Mouse (Mus musculus): ENCODE data around the gene Pigw. TPM values are rescaled to one million over a fixed set of nuclear protein-coding genes. Genes with fewer than 3 reads are reported as not detected.
"Not testable (repeated sequence)": the region's sequence is repeated elsewhere in the genome, so short reads cannot be mapped to it uniquely, and the experiment has no call there.

Pigw gene
- total and polyA plus RNA-seq, 2 experiments from 2014 or later = 2.3 to 3.3 TPM

GRCm38 (mm10) chr11:84880971-84881370 is 886 bp upstream of the Pigw start:
- H3K9me3 ChIP-seq (ENCODE audit: low read length) = no peaks in the 10 kb centered on the region
- peak overlapping the region; percentile 69 for H3K9ac ChIP-seq
- TF ChIP-seq CTCF (IDR thresholded peaks at IDR 0.05; ENCODE audit: low read depth) = no peak
- H3K36me3 ChIP-seq (ENCODE audit: insufficient read depth) = peaks cover 24% of the 10 kb centered on the region; the same call in 1 of the 2 replicates
- peak overlapping the region; percentile 90 for H3K4me2 ChIP-seq (ENCODE audit: low read depth)
- DNase-seq = peak; percentile 2
- peak overlapping the region; percentile 87 for H3K4me3 ChIP-seq (ENCODE audit: low read depth, low read length)
- H3K27me3 ChIP-seq (ENCODE audit: insufficient read depth, low read length) = no peaks in the 10 kb centered on the region
- ATAC-seq = no peak
- peaks cover 5% of the 10 kb centered on the region; the same call in 1 of the 2 replicates for H3K4me1 ChIP-seq (ENCODE audit: insufficient read depth)
- no peak overlapping the region for H3K27ac ChIP-seq (ENCODE audit: low read depth, low read length)
- 57% methylated on average over 9 of the region's 9 CpGs for WGBS

- Histone ChIP-seq H3K4me1 (ENCODE audit: insufficient read depth) (peaks cover 5% of the 10 kb centered on the region; the same call in 1 of the 2 replicates), H3K36me3 (ENCODE audit: insufficient read depth) (peaks cover 21% of the 10 kb centered on the region; the same call in 1 of the 2 replicates), H3K9ac (peak overlapping the region; percentile 69), H3K4me3 (ENCODE audit: low read depth, low read length) (peak overlapping the region; percentile 87), H3K27ac (ENCODE audit: low read depth, low read length) (peak overlapping the region; percentile 69), H3K4me2 (ENCODE audit: low read depth) (peak overlapping the region; percentile 90), H3K27me3 (ENCODE audit: insufficient read depth, low read length) (no peaks in the 10 kb centered on the region), H3K9me3 (ENCODE audit: low read length) (no peaks in the 10 kb centered on the region)
- WGBS = under 1% methylated on average over 24 of the region's 24 CpGs
- DNase-seq = no peak
- no peak; the same call in 1 of the 2 replicates for ATAC-seq
- peak; percentile 40; the same call in 1 of the 2 replicates for TF ChIP-seq CTCF (IDR thresholded peaks at IDR 0.05; ENCODE audit: low read depth)
These were observed 428 bp upstream of the Pigw start for GRCm38 (mm10) chr11:84880465-84880961.

GRCm38 (mm10) chr11:84879007-84879771 is 896 bp downstream of the Pigw start:
- DNase-seq (no peak), ATAC-seq (no peak)
- Histone ChIP-seq H3K9me3 (ENCODE audit: low read length) (no peaks in the 10 kb centered on the region), H3K4me1 (ENCODE audit: insufficient read depth) (peaks cover 5% of the 10 kb centered on the region; the same call in 1 of the 2 replicates), H3K4me2 (ENCODE audit: low read depth) (peak overlapping the region; percentile 90), H3K27me3 (ENCODE audit: insufficient read depth, low read length) (no peaks in the 10 kb centered on the region), H3K36me3 (ENCODE audit: insufficient read depth) (peaks cover 15% of the 10 kb centered on the region; the same call in 1 of the 2 replicates), H3K9ac (peak overlapping the region; percentile 69), H3K4me3 (ENCODE audit: low read depth, low read length) (peak overlapping the region; percentile 87), H3K27ac (ENCODE audit: low read depth, low read length) (0 out of 2 replicates have a peak overlapping the region, but pooled peaks have one; percentile 69)
- 19% methylated on average over 7 of the region's 7 CpGs for WGBS
- TF ChIP-seq CTCF (IDR thresholded peaks at IDR 0.05; ENCODE audit: low read depth) = no peak

GRCm38 (mm10) chr11:84876020-84876419 is 4.1 kb downstream of the Pigw start:
- not testable (repeated sequence) for DNase-seq; H3K9me3 ChIP-seq (ENCODE audit: low read length); H3K27ac ChIP-seq (ENCODE audit: low read depth, low read length); H3K36me3 ChIP-seq (ENCODE audit: insufficient read depth); H3K4me2 ChIP-seq (ENCODE audit: low read depth); H3K27me3 ChIP-seq (ENCODE audit: insufficient read depth, low read length); H3K4me3 ChIP-seq (ENCODE audit: low read depth, low read length); ATAC-seq; H3K9ac ChIP-seq; H3K4me1 ChIP-seq (ENCODE audit: insufficient read depth)
- WGBS = no CpG with 5 or more reads among the region's 1 CpGs

- Histone ChIP-seq H3K9me3 (ENCODE audit: low read length) (no peaks in the 10 kb centered on the region), H3K4me1 (ENCODE audit: insufficient read depth) (no peaks in the 10 kb centered on the region; the same call in 1 of the 2 replicates), H3K36me3 (ENCODE audit: insufficient read depth) (peaks cover 5% of the 10 kb centered on the region; the same call in 1 of the 2 replicates), H3K9ac (no peak overlapping the region), H3K4me3 (ENCODE audit: low read depth, low read length) (no peak overlapping the region), H3K27ac (ENCODE audit: low read depth, low read length) (no peak overlapping the region), H3K27me3 (ENCODE audit: insufficient read depth, low read length) (no peaks in the 10 kb centered on the region), H3K4me2 (ENCODE audit: low read depth) (no peak overlapping the region)
- ATAC-seq = no peak
- no peak for DNase-seq
- TF ChIP-seq CTCF (IDR thresholded peaks at IDR 0.05; ENCODE audit: low read depth) = 0 out of 2 replicates have a peak, but pooled peaks have one; percentile 8
- WGBS = 74% methylated on average over 1 of the region's 1 CpGs
These were observed 6.8 kb downstream of the Pigw start for GRCm38 (mm10) chr11:84873042-84873833.

- H3K4me3 ChIP-seq (ENCODE audit: low read depth, low read length) = peak overlapping the region; percentile 90
- peak overlapping the region; percentile 99 for H3K27ac ChIP-seq (ENCODE audit: low read depth, low read length)
- WGBS = 79% methylated on average over 4 of the region's 4 CpGs
- peaks cover 6% of the 10 kb centered on the region for H3K4me1 ChIP-seq (ENCODE audit: insufficient read depth)
- TF ChIP-seq CTCF (IDR thresholded peaks at IDR 0.05; ENCODE audit: low read depth) = no peak
- H3K9me3 ChIP-seq (ENCODE audit: low read length) = no peaks in the 10 kb centered on the region
- peak overlapping the region; percentile 72 for H3K4me2 ChIP-seq (ENCODE audit: low read depth)
- no peaks in the 10 kb centered on the region for H3K27me3 ChIP-seq (ENCODE audit: insufficient read depth, low read length)
- H3K36me3 ChIP-seq (ENCODE audit: insufficient read depth) = no peaks in the 10 kb centered on the region
- ATAC-seq (no peak), DNase-seq (no peak)
- peak overlapping the region; percentile 98 for H3K9ac ChIP-seq
These were observed 8.5 kb downstream of the Pigw start for GRCm38 (mm10) chr11:84871548-84872069.

All from forebrain, postnatal 0 days (tissue).